In the genomic region with DNA sequence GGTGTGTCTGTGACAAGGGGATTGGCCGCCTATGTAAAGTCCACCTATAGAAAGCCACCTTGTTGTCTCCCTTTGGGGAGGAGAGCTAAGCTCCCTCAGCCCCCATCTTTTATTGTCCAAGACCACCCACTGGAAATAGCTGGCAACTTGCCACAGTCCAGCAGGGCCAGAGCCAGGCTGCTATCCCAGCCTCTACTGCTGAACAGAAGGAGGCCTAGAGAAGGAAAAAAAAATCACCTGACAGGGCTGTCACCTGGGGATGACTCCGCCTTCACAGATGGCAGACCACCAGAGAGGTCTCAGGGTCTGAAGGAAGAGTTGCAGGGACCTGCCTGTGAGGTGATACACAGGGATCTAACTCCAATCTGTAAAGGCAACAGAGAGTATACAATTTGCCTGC, we compare ENCODE assay signal across 10 mouse cellular contexts. TPM values are rescaled to one million over a fixed set of nuclear protein-coding genes. Genes with fewer than 3 reads are reported as not detected.
DNase-seq lines count a peak whose midpoint lies in the region; ATAC-seq lines count a peak whose summit lies in the region.
"Had no signal": no experiment of that assay in that cellular context is flagged by ENCODE, and none has a peak within 500 bp of the region (broad histone marks: within the 10 kb centered on the region; RNA-seq: fewer than 3 reads in every experiment).

No protein-coding gene starts in this region.

- no peak overlapping the region for H3K9ac ChIP-seq in neural tube, embryonic 12.5 days
- peak overlapping the region; percentile 18; the same call in 1 of the 2 replicates for H3K9ac ChIP-seq in hindbrain, embryonic 14.5 days
- H3K9ac ChIP-seq in neural tube, embryonic 15.5 days (replicated peaks): no peak overlapping the region
- H3K9ac ChIP-seq: lung, embryonic 15.5 days had no signal

- WGBS in neural tube, embryonic 12.5 days: 59% methylated on average over 2 of the region's 2 CpGs
- 77% methylated on average over 2 of the region's 2 CpGs for WGBS in embryonic facial prominence, embryonic 10.5 days
- 51% methylated on average over 2 of the region's 2 CpGs for WGBS in hindbrain, embryonic 14.5 days
- WGBS in neural tube, embryonic 15.5 days: 64% methylated on average over 2 of the region's 2 CpGs

- H3K4me3 ChIP-seq in neural tube, embryonic 12.5 days: no peak overlapping the region
- H3K4me3 ChIP-seq in embryonic facial prominence, embryonic 10.5 days: no peak overlapping the region
- no peak overlapping the region for H3K4me3 ChIP-seq in hindbrain, embryonic 14.5 days (replicated peaks; ENCODE audit: low read length)
- no peak overlapping the region for H3K4me3 ChIP-seq in neural tube, embryonic 15.5 days (replicated peaks)
- H3K4me3 ChIP-seq: lung, embryonic 15.5 days had no signal

- peak overlapping the region; percentile 70 for H3K4me2 ChIP-seq in neural tube, embryonic 12.5 days (replicated peaks)
- peak overlapping the region; percentile 43; the same call in 1 of the 2 replicates for H3K4me2 ChIP-seq in hindbrain, embryonic 14.5 days (replicated peaks)
- H3K4me2 ChIP-seq in neural tube, embryonic 15.5 days: peak overlapping the region; percentile 1; the same call in 1 of the 2 replicates
- H3K4me2 ChIP-seq: lung, embryonic 15.5 days had no signal

- H3K4me1 ChIP-seq in neural tube, embryonic 12.5 days: peaks cover 76% of the 10 kb centered on the region
- peaks cover 77% of the 10 kb centered on the region for H3K4me1 ChIP-seq in embryonic facial prominence, embryonic 10.5 days
- peaks cover 45% of the 10 kb centered on the region for H3K4me1 ChIP-seq in hindbrain, embryonic 14.5 days (replicated peaks; ENCODE audit: control insufficient read depth, insufficient read depth, low read length)
- H3K4me1 ChIP-seq in neural tube, embryonic 15.5 days: peaks cover 50% of the 10 kb centered on the region

- no peak for DNase-seq in neural tube, embryonic 10.5 days (ENCODE audit: extremely low spot score, low spot score)
- no peak for DNase-seq in embryonic facial prominence, embryonic 10.5 days (ENCODE audit: low spot score)
- no peak for DNase-seq in hindbrain, embryonic 14.5 days (ENCODE audit: low spot score)
- DNase-seq in yolk sac, embryonic 10.5 days (ENCODE audit: low spot score): no peak
- no peak for DNase-seq in heart, adult 9 months (ENCODE audit: low spot score in 2 of 2)
- DNase-seq: heart, postnatal 4 days; layer of hippocampus, adult 9-11 months had no signal

- H3K36me3 ChIP-seq in neural tube, embryonic 12.5 days: no peaks in the 10 kb centered on the region; the same call in 1 of the 2 replicates
- H3K36me3 ChIP-seq in embryonic facial prominence, embryonic 10.5 days (replicated peaks): peaks cover 22% of the 10 kb centered on the region
- H3K36me3 ChIP-seq in hindbrain, embryonic 14.5 days (replicated peaks; ENCODE audit: control insufficient read depth, insufficient read depth): no peaks in the 10 kb centered on the region
- no peaks in the 10 kb centered on the region for H3K36me3 ChIP-seq in neural tube, embryonic 15.5 days
- H3K36me3 ChIP-seq: lung, embryonic 15.5 days had no signal

- ATAC-seq in neural tube, embryonic 12.5 days (ENCODE audit: low FRiP score, low read depth): no peak
- ATAC-seq in hindbrain, embryonic 14.5 days (ENCODE audit: low FRiP score): peak; percentile 39; the same call in 1 of the 2 replicates
- ATAC-seq in neural tube, embryonic 15.5 days (ENCODE audit: low FRiP score): no peak

- no peak overlapping the region for H3K27ac ChIP-seq in neural tube, embryonic 12.5 days
- H3K27ac ChIP-seq in embryonic facial prominence, embryonic 10.5 days (replicated peaks): peak overlapping the region; percentile 41; the same call in 1 of the 2 replicates
- peak overlapping the region; percentile 34 for H3K27ac ChIP-seq in hindbrain, embryonic 14.5 days
- peak overlapping the region; percentile 25; the same call in 1 of the 2 replicates for H3K27ac ChIP-seq in neural tube, embryonic 15.5 days (replicated peaks)

- H3K9me3 ChIP-seq in neural tube, embryonic 12.5 days: no peaks in the 10 kb centered on the region
- no peaks in the 10 kb centered on the region for H3K9me3 ChIP-seq in embryonic facial prominence, embryonic 10.5 days
- H3K9me3 ChIP-seq in hindbrain, embryonic 14.5 days (ENCODE audit: control insufficient read depth, low read length): no peaks in the 10 kb centered on the region
- no peaks in the 10 kb centered on the region for H3K9me3 ChIP-seq in neural tube, embryonic 15.5 days (replicated peaks)
- H3K9me3 ChIP-seq: lung, embryonic 15.5 days had no signal

- H3K27me3 ChIP-seq in neural tube, embryonic 12.5 days (replicated peaks): no peaks in the 10 kb centered on the region
- 0 out of 2 replicates have a peak, but pooled peaks cover 5% of the 10 kb centered on the region for H3K27me3 ChIP-seq in embryonic facial prominence, embryonic 10.5 days (replicated peaks; ENCODE audit: low read depth, poor library complexity, severe bottlenecking)
- no peaks in the 10 kb centered on the region for H3K27me3 ChIP-seq in hindbrain, embryonic 14.5 days (ENCODE audit: control insufficient read depth, insufficient read depth, low read length)
- no peaks in the 10 kb centered on the region for H3K27me3 ChIP-seq in neural tube, embryonic 15.5 days (replicated peaks)
- H3K27me3 ChIP-seq: lung, embryonic 15.5 days had no signal

RNA-seq across cellular contexts. Expression of a gene that starts 6.7 kb away (rescaled TPM):
- 32.1 and 34.3 TPM in 2 replicates for polyA plus RNA-seq in neural tube, embryonic 12.5 days (2016; fragmentation: Nextera tagmentation; extraction: Ambion mirVana)
- 14.2 and 14.3 TPM in 2 replicates for polyA plus RNA-seq in embryonic facial prominence, embryonic 10.5 days (2016; fragmentation: Nextera tagmentation; extraction: Ambion mirVana)
- 10.1 and 11.8 TPM in 2 replicates for polyA plus RNA-seq in hindbrain, embryonic 14.5 days (2014; fragmentation: Nextera tagmentation; extraction: Ambion mirVana)
- polyA plus RNA-seq in neural tube, embryonic 15.5 days (2015; fragmentation: Nextera tagmentation; extraction: Ambion mirVana): 6.9 and 8.1 TPM in 2 replicates

Comparison
In these comparisons a context has a peak if more than half of its experiments do, and no peak if none do; other contexts are left out.
1. H3K4me2 ChIP-seq: peak in every context shown above with its lines; median percentile 70 in neural tube, embryonic 12.5 days; 43 in hindbrain, embryonic 14.5 days; 1 in neural tube, embryonic 15.5 days.